Mouse (Mus musculus) small intestine, adult 2 months (tissue): ENCODE results near the gene Gtpbp10. TPM values are rescaled to one million over a fixed set of nuclear protein-coding genes. Genes with fewer than 3 reads are reported as not detected.

Experiments
- H3K27ac ChIP-seq: fragments of 200-500 bp; 2 replicates; pipeline ENCODE4 v1.5.1; 2012; ENCODE audit warnings: low read depth, low read length, control low read depth, inconsistent platforms; ENCODE audit not compliant: insufficient read depth
- H3K27me3 ChIP-seq: fragments of 200-500 bp; 2 replicates; pipeline ENCODE4 v1.6.1; 2012; ENCODE audit warnings: mild to moderate bottlenecking, moderate library complexity, low read length, inconsistent platforms; ENCODE audit not compliant: control insufficient read depth, insufficient read depth
- H3K36me3 ChIP-seq: fragments of 200-500 bp; 2 replicates; pipeline ENCODE4 v1.6.1; 2012; ENCODE audit warnings: mild to moderate bottlenecking, low read length, control low read depth, inconsistent platforms; ENCODE audit not compliant: control insufficient read depth, insufficient read depth
- H3K4me1 ChIP-seq: fragments of 200-500 bp; 2 replicates; pipeline ENCODE4 v1.6.1; 2012; ENCODE audit warnings: low read length, inconsistent platforms, mixed read lengths; ENCODE audit not compliant: control insufficient read depth, insufficient read depth, insufficient read length
- H3K4me3 ChIP-seq: fragments of 200-500 bp; 2 replicates; pipeline ENCODE4 v1.5.1; 2012; ENCODE audit warnings: low read depth, mild to moderate bottlenecking, control low read depth, inconsistent platforms, low read length, moderate library complexity
- CTCF ChIP-seq: fragments of 200-500 bp; IDR thresholded peaks from 2 replicates; pipeline ENCODE4 v1.5.1; 2012; ENCODE audit warnings: low read depth, mild to moderate bottlenecking, control low read depth, inconsistent platforms, low read length, moderate library complexity, mixed read lengths; ENCODE audit not compliant: insufficient replicate concordance, insufficient read length; ENCODE audit errors: extremely low read depth
- POLR2A ChIP-seq: fragments of 200-500 bp; IDR thresholded peaks from 2 replicates; pipeline ENCODE4 v1.6.1; 2012; ENCODE audit warnings: low read depth, mild to moderate bottlenecking, control low read depth, inconsistent platforms, low read length, moderate library complexity
- WGBS: fragments of 180-500 bp; shearing (Covaris S2); methylation state at CpG from one replicate; pipeline ENCODE4 v1.1.7; 2018; 5-methylcytosine and 5-hydroxymethylcytosine counted together
- polyA plus RNA-seq: library from polyadenylated mRNA; depleted of rRNA; stranded (reverse); fragments of >200 nt; gene quantifications from 2 replicates; pipeline ENCODE4 v1.2.3, GENCODE M21; 2012; rRNA removed

The Gtpbp10 gene
- polyA plus RNA-seq, result 0.34 and 0.46 TPM in 2 replicates

DNA sequence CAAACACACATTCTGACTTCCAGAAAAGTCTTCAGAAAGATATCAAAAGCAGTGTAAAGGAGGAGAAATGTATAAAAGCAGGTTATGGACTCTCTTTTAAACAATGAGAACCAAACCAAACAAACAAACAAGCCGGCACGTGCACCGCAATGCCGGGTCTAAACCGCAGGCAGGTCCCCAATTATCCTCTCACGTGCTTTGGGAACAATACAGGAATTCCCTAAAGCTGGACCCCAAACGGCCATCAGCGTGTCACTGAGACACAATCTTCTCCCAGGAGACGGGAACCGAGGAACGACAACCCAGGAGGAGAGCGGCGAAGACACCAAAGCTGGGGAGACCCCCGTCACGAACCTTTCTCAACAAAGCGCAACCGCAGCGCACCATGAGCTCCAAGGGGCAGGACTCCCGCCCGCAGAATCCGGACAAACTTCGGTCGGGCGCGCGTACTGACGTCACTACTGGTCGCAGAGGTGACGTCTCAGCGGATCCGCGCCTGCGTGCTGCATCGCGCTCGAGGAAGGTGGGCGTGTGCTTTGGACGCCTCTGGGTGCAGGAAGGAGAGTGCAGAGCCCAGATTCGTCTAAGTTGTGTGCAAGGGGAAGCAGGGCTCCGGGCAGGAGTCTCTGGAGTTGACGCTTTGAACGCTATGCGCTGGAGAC lies at the start of gene Gtpbp10:
TSS of gene Gtpbp10 (minus strand) at position 460 of the 662 bp plus-strand sequence.
- no peak within 1 kb of the TSS for H3K27ac ChIP-seq
- H3K4me3 ChIP-seq, result peak within 1 kb of the TSS; percentile 85
- H3K27me3 ChIP-seq, result no peaks in the 10 kb centered on the region
- peaks cover 6% of the 10 kb centered on the region for H3K36me3 ChIP-seq
- WGBS, result under 1% methylated on average over 43 of the region's 43 CpGs
- H3K4me1 ChIP-seq, result peaks cover 2% of the 10 kb centered on the region; the same call in 1 of the 2 replicates
- TF ChIP-seq CTCF, result no peak
- TF ChIP-seq POLR2A, result peak; percentile 81; the same call in 1 of the 2 replicates

- H3K36me3 ChIP-seq, result no peaks in the 10 kb centered on the region
- H3K27me3 ChIP-seq, result no peaks in the 10 kb centered on the region
- no peak overlapping the region for H3K27ac ChIP-seq
- no peaks in the 10 kb centered on the region for H3K4me1 ChIP-seq
- 83% methylated on average over 3 of the region's 3 CpGs for WGBS
- no peak overlapping the region for H3K4me3 ChIP-seq
- no peak for TF ChIP-seq CTCF
These were observed 28.3 kb upstream of the Gtpbp10 start for GRCm38 (mm10) chr5:5587686-5588085.

DNA sequence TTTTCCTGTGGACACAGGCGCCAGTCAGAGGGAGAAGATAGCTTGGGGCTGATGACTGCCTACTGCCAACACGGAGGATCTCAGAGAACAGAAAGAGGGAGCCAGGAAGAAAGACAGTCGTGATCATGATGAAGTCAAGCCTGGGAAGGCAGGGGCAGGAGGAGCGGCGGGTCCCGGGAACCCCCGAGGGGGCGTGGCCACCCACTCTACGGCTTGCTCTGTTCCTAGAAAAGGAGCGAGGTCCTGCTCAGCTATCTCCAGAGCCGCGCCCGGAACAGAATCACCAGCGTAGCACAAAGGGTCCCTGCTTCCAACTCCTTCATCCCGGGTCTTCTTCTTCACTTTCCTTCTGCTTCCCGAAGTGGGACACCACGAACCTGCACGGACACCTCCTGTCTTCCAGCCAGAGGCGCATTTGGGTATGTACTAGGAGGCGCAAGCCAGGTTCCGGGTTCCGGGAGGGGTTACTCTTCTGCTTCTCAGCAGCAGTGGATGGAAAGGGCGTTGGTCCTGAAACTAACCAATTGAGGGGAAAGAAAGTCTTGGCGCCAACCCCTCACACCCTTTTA lies 14.5 kb upstream of the Gtpbp10 start, which contains the start of gene Gm8773:
TSS of gene Gm8773 (plus strand) at position 51 of the 569 bp plus-strand sequence.
- no peaks in the 10 kb centered on the region for H3K27me3 ChIP-seq
- no peaks in the 10 kb centered on the region for H3K4me1 ChIP-seq
- H3K27ac ChIP-seq, result no peak within 1 kb of the TSS
- no peak for TF ChIP-seq CTCF
- TF ChIP-seq POLR2A, result no peak
- H3K36me3 ChIP-seq, result no peaks in the 10 kb centered on the region
- H3K4me3 ChIP-seq, result peak within 1 kb of the TSS; percentile 53
- 2% methylated on average over 24 of the region's 24 CpGs for WGBS

GRCm38 (mm10) chr5:5562435-5562834 lies 3.1 kb upstream of the Gtpbp10 start:
- H3K4me3 ChIP-seq, result no peak overlapping the region
- H3K36me3 ChIP-seq, result no peaks in the 10 kb centered on the region
- WGBS, result 73% methylated on average over 3 of the region's 3 CpGs
- peaks cover 2% of the 10 kb centered on the region; the same call in 1 of the 2 replicates for H3K4me1 ChIP-seq
- no peaks in the 10 kb centered on the region for H3K27me3 ChIP-seq
- no peak overlapping the region for H3K27ac ChIP-seq
- TF ChIP-seq CTCF (no peak), POLR2A (no peak)

GRCm38 (mm10) chr5:5561041-5561706 lies 1.8 kb upstream of the Gtpbp10 start:
- Histone ChIP-seq H3K27me3 (no peaks in the 10 kb centered on the region), H3K4me1 (peaks cover 2% of the 10 kb centered on the region; the same call in 1 of the 2 replicates), H3K4me3 (no peak overlapping the region), H3K27ac (no peak overlapping the region), H3K36me3 (no peaks in the 10 kb centered on the region)
- TF ChIP-seq CTCF (no peak), POLR2A (no peak)
- WGBS, result 65% methylated on average over 4 of the region's 4 CpGs

- WGBS, result 35% methylated on average over 8 of the region's 8 CpGs
- TF ChIP-seq POLR2A, result no peak
- no peak for TF ChIP-seq CTCF
These were observed 460 bp upstream of the Gtpbp10 start for GRCm38 (mm10) chr5:5559798-5560197.

DNA sequence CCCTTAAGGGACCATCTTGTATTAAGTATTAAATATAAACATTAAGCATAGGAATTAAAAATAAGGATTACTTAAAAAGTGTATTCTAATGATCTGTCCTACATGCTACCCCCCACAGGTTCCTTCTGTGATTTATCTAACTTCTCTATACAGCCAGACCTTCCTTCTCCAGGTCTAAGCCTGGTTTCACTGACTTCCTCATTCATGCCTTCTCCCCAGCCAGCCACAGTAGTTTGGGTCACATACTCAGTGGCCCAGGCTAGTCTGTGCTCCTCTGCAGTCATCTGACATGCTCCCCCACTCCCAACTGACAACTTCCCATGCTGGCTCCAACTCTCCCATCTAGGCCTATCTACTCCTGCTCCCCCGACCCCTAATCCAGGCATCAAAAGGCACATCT lies 8.2 kb downstream of the Gtpbp10 start:
- TF ChIP-seq POLR2A (no peak), CTCF (no peak)
- WGBS, result 100% methylated on average over 1 of the region's 1 CpGs
- H3K4me3 ChIP-seq, result no peak overlapping the region

More at GRCm38 (mm10) chr5:5559798-5560197, 460 bp upstream of the Gtpbp10 start:
- Histone ChIP-seq H3K36me3 (peaks cover 2% of the 10 kb centered on the region; the same call in 1 of the 2 replicates), H3K27me3 (no peaks in the 10 kb centered on the region), H3K27ac (no peak overlapping the region), H3K4me1 (peaks cover 2% of the 10 kb centered on the region; the same call in 1 of the 2 replicates), H3K4me3 (peak overlapping the region; percentile 85)

More for the DNA sequence above, 8.2 kb downstream of the Gtpbp10 start:
- Histone ChIP-seq H3K4me1 (no peaks in the 10 kb centered on the region), H3K36me3 (peaks cover 32% of the 10 kb centered on the region), H3K27me3 (no peaks in the 10 kb centered on the region), H3K27ac (no peak overlapping the region)
